Mouse (Mus musculus): ENCODE results near the gene Gatd1. TPM values are rescaled to one million over a fixed set of nuclear protein-coding genes. Genes with fewer than 3 reads are reported as not detected.
A peak's percentile ranks its signal among the peaks of the same experiment; 100 is the strongest.

The Gatd1 gene
- polyA plus RNA-seq, 1 experiment from 2014 or later = 49.2 TPM

DNA sequence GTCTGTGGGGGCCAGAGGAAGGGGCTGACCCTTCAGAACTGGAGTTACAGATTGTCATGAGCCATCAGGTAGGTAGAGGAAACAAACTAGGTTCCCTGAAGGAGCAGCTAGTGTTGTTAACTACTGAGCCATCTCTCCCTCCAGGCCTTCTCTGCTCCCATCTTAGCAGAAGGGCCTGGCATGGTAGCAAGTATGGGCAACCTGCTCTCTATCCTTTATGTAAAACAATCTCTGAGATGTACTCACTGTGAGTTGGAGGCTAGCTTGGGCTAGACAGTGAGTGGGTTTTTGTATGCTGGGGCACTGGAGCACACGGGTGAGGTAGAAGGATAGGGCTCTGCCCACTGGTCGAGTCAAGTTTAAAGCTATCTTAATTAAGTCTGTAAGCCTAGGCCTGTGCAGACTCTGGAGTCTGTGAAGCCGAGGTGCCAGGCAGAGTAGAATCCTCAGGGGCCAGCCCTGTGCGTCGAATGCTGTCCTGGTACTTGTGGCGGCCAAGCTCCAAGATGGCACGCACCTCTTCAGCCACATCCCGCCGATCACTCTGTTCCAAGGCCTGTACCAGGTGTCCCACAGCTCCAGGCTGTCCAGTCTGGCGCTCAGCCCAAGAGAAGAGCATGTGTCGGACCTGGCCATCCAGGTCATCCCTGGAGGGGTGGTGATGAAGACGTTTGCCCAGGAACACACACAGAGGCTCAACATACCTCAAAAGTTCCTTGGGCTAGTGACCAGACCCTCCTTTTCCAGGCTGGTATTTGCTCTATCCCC, 24.4 kb upstream of the Gatd1 start:
- DNase-seq (ENCODE audit: low spot score) (no peak), ATAC-seq (replicated peaks; ENCODE audit: low FRiP score, low TSS enrichment, low read depth) (no peak)
- peaks cover 42% of the 10 kb centered on the region for H3K36me3 ChIP-seq (ENCODE audit: control insufficient read depth, insufficient read depth, low read length)
- H3K9me3 ChIP-seq (ENCODE audit: control insufficient read depth, low read length) = no peaks in the 10 kb centered on the region
- H3K9ac ChIP-seq (ENCODE audit: low read length) = no peak overlapping the region
- H3K4me1 ChIP-seq (replicated peaks; ENCODE audit: control insufficient read depth, insufficient read depth, low read length) = peaks cover 42% of the 10 kb centered on the region
- no peak overlapping the region for H3K27ac ChIP-seq (ENCODE audit: low read depth)
- H3K4me3 ChIP-seq (ENCODE audit: low read depth, low read length) = no peak overlapping the region
- H3K4me2 ChIP-seq (ENCODE audit: low read length) = no peak overlapping the region
- 93% methylated on average over 12 of the region's 12 CpGs for WGBS
- H3K27me3 ChIP-seq (replicated peaks; ENCODE audit: control insufficient read depth, insufficient read depth, low read length) = no peaks in the 10 kb centered on the region

DNA sequence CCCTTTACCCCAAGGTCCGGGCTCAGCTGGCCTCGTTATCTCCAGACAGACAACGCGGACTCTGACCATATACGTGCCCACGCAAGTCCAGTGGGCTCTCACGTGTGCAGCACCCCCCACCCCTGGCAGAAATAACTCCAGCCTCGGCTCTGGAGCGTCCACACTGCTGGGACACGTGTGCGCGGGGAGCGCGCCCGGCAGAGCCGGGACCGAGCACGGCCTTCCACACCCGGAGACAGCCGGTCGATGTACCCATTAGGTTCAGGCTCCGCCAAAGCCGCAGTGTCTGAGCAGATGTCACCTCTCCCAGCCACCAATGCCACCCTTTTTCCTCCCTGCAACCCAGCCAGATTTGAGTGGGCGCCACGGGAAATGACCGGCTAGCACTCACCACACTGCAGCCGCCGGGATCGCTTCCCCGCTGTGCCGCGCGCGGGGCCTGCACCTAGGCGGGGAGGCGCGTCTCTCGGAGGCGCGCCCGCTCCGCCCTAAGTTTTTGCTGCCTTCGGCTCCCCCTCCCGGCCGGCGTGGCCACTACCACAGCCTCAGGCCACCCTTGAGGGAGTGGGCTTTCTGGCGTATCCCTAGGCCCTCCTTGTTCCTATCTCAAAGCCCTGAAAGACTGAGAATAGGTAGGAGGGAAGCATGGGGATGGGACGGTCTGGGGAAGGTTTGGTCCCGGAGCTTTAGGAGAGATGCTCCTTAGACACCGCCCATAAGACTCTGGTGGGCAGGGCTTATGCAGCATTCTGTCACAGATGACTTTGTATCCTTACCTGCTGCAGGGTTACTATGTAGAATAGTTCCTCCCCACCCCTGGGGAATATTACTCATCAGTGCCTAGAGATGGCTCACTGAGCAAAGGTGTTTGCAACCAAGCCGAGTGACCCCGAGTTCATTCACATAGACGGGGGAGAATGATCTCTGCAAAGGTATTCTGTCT, 23.5 kb upstream of the Gatd1 start, which contains the start of gene Slc25a22:
Slc25a22 (minus strand) TSS at position 715 of the 943 bp plus-strand sequence.
- Histone ChIP-seq H3K9ac (ENCODE audit: low read length) (peak within 1 kb of the TSS; percentile 66), H3K4me1 (replicated peaks; ENCODE audit: control insufficient read depth, insufficient read depth, low read length) (peaks cover 33% of the 10 kb centered on the region), H3K4me3 (ENCODE audit: low read depth, low read length) (peak within 1 kb of the TSS; percentile 63), H3K27me3 (replicated peaks; ENCODE audit: control insufficient read depth, insufficient read depth, low read length) (no peaks in the 10 kb centered on the region), H3K36me3 (ENCODE audit: control insufficient read depth, insufficient read depth, low read length) (peaks cover 51% of the 10 kb centered on the region), H3K9me3 (ENCODE audit: control insufficient read depth, low read length) (no peaks in the 10 kb centered on the region), H3K4me2 (ENCODE audit: low read length) (peak within 1 kb of the TSS; percentile 88), H3K27ac (ENCODE audit: low read depth) (peak within 1 kb of the TSS; percentile 51; the same call in 1 of the 2 replicates)
- DNase-seq (ENCODE audit: low spot score) (peak; percentile 92), ATAC-seq (replicated peaks; ENCODE audit: low FRiP score, low TSS enrichment, low read depth) (peak; percentile 76)
- WGBS = 5% methylated on average over 53 of the region's 53 CpGs

GRCm38 (mm10) chr7:141436523-141436892, 22.6 kb upstream of the Gatd1 start:
- H3K36me3 ChIP-seq (ENCODE audit: control insufficient read depth, insufficient read depth, low read length) = peaks cover 58% of the 10 kb centered on the region
- peak overlapping the region; percentile 63 for H3K4me3 ChIP-seq (ENCODE audit: low read depth, low read length)
- H3K27ac ChIP-seq (ENCODE audit: low read depth) = no peak overlapping the region
- no peaks in the 10 kb centered on the region for H3K9me3 ChIP-seq (ENCODE audit: control insufficient read depth, low read length)
- ATAC-seq (replicated peaks; ENCODE audit: low FRiP score, low TSS enrichment, low read depth) (no peak), DNase-seq (ENCODE audit: low spot score) (no peak)
- peak overlapping the region; percentile 66 for H3K9ac ChIP-seq (ENCODE audit: low read length)
- H3K27me3 ChIP-seq (replicated peaks; ENCODE audit: control insufficient read depth, insufficient read depth, low read length) = no peaks in the 10 kb centered on the region
- H3K4me1 ChIP-seq (replicated peaks; ENCODE audit: control insufficient read depth, insufficient read depth, low read length) = peaks cover 32% of the 10 kb centered on the region
- peak overlapping the region; percentile 88 for H3K4me2 ChIP-seq (ENCODE audit: low read length)
- WGBS = 49% methylated on average over 2 of the region's 2 CpGs

DNA sequence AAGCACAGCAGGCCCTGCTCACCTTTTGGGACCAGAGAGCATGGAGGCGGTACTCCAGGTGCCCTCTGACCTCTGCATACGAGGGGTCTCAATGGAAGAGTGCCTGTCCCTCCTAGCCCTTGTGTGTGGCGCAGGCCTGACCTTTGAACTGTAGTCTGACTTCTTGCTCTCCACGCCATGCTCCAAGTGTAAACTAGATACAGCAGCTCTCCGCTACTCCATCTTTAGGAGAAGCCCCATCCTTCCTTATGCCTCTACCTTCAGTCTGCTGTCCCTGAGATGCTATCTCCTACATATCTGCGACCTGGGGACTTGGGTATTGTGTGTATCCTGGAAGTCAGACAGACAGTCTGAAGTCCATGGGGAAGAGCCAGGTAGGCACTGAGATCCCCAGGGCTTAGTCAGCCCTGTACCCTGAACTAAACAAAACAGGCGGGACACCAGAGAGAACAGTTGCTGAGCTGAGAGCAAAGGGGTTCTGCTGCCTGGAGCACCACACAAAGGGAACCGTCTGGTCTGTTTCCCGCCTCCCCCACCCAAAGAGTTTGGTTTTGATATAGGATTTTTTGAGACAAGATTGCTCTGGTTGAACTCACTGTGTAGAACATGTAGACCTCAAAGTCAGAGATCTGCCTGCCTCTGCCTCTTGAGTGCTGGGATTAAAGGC, 22.1 kb upstream of the Gatd1 start:
- no peaks in the 10 kb centered on the region for H3K27me3 ChIP-seq (replicated peaks; ENCODE audit: control insufficient read depth, insufficient read depth, low read length)
- DNase-seq (ENCODE audit: low spot score) (no peak), ATAC-seq (replicated peaks; ENCODE audit: low FRiP score, low TSS enrichment, low read depth) (no peak)
- H3K27ac ChIP-seq (ENCODE audit: low read depth) = no peak overlapping the region
- H3K4me2 ChIP-seq (ENCODE audit: low read length) = peak overlapping the region; percentile 88
- WGBS = 82% methylated on average over 9 of the region's 9 CpGs
- H3K4me3 ChIP-seq (ENCODE audit: low read depth, low read length) = no peak overlapping the region
- peaks cover 58% of the 10 kb centered on the region for H3K36me3 ChIP-seq (ENCODE audit: control insufficient read depth, insufficient read depth, low read length)
- H3K9ac ChIP-seq (ENCODE audit: low read length) = no peak overlapping the region
- H3K4me1 ChIP-seq (replicated peaks; ENCODE audit: control insufficient read depth, insufficient read depth, low read length) = peaks cover 32% of the 10 kb centered on the region
- no peaks in the 10 kb centered on the region for H3K9me3 ChIP-seq (ENCODE audit: control insufficient read depth, low read length)

GRCm38 (mm10) chr7:141435129-141435855, 21.4 kb upstream of the Gatd1 start:
- Histone ChIP-seq H3K27ac (ENCODE audit: low read depth) (peak overlapping the region; percentile 23; the same call in 1 of the 2 replicates), H3K9me3 (ENCODE audit: control insufficient read depth, low read length) (no peaks in the 10 kb centered on the region), H3K4me1 (replicated peaks; ENCODE audit: control insufficient read depth, insufficient read depth, low read length) (peaks cover 28% of the 10 kb centered on the region), H3K36me3 (ENCODE audit: control insufficient read depth, insufficient read depth, low read length) (peaks cover 60% of the 10 kb centered on the region), H3K27me3 (replicated peaks; ENCODE audit: control insufficient read depth, insufficient read depth, low read length) (no peaks in the 10 kb centered on the region), H3K4me2 (ENCODE audit: low read length) (peak overlapping the region; percentile 88), H3K4me3 (ENCODE audit: low read depth, low read length) (peak overlapping the region; percentile 46), H3K9ac (ENCODE audit: low read length) (peak overlapping the region; percentile 45; the same call in 1 of the 2 replicates)
- ATAC-seq (replicated peaks; ENCODE audit: low FRiP score, low TSS enrichment, low read depth) = 0 out of 2 replicates have a peak, but pooled peaks have one; percentile 22
- peak; percentile 82 for DNase-seq (ENCODE audit: low spot score)
- WGBS = 6% methylated on average over 17 of the region's 17 CpGs

DNA sequence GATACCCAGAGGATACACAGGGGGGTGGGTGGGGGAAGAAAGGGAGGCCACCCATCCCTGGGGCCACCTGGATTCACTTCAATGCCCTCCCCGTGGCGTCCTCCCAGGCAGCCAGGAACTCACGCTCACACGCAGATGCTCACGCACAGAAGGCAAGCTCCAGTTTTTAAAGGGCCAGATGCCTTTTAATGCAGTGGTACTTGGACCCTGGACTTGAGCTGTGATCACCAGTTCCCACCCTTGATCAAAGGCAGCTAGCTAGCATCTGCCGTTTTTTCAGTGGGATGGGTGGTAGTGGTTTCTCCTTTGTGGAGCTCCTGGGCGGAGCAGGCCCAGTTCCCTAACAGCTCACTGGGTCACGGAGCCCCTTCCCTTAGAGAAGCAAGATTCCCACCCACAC, 20.5 kb upstream of the Gatd1 start:
- DNase-seq (ENCODE audit: low spot score) (peak; percentile 65), ATAC-seq (replicated peaks; ENCODE audit: low FRiP score, low TSS enrichment, low read depth) (no peak)
- H3K27me3 ChIP-seq (replicated peaks; ENCODE audit: control insufficient read depth, insufficient read depth, low read length) = no peaks in the 10 kb centered on the region
- peaks cover 54% of the 10 kb centered on the region for H3K36me3 ChIP-seq (ENCODE audit: control insufficient read depth, insufficient read depth, low read length)
- H3K9me3 ChIP-seq (ENCODE audit: control insufficient read depth, low read length) = no peaks in the 10 kb centered on the region
- 23% methylated on average over 8 of the region's 8 CpGs for WGBS
- H3K9ac ChIP-seq (ENCODE audit: low read length) = peak overlapping the region; percentile 45
- H3K4me2 ChIP-seq (ENCODE audit: low read length) = peak overlapping the region; percentile 88
- H3K4me1 ChIP-seq (replicated peaks; ENCODE audit: control insufficient read depth, insufficient read depth, low read length) = peaks cover 28% of the 10 kb centered on the region
- peak overlapping the region; percentile 23; the same call in 1 of the 2 replicates for H3K27ac ChIP-seq (ENCODE audit: low read depth)
- H3K4me3 ChIP-seq (ENCODE audit: low read depth, low read length) = peak overlapping the region; percentile 46

GRCm38 (mm10) chr7:141433517-141434400, 19.8 kb upstream of the Gatd1 start:
- Histone ChIP-seq H3K9ac (ENCODE audit: low read length) (peak overlapping the region; percentile 45), H3K27me3 (replicated peaks; ENCODE audit: control insufficient read depth, insufficient read depth, low read length) (no peaks in the 10 kb centered on the region), H3K4me1 (replicated peaks; ENCODE audit: control insufficient read depth, insufficient read depth, low read length) (peaks cover 30% of the 10 kb centered on the region), H3K4me2 (ENCODE audit: low read length) (peak overlapping the region; percentile 88), H3K27ac (ENCODE audit: low read depth) (no peak overlapping the region), H3K36me3 (ENCODE audit: control insufficient read depth, insufficient read depth, low read length) (peaks cover 47% of the 10 kb centered on the region), H3K4me3 (ENCODE audit: low read depth, low read length) (peak overlapping the region; percentile 46), H3K9me3 (ENCODE audit: control insufficient read depth, low read length) (no peaks in the 10 kb centered on the region)
- DNase-seq (ENCODE audit: low spot score) (no peak), ATAC-seq (replicated peaks; ENCODE audit: low FRiP score, low TSS enrichment, low read depth) (no peak)
- WGBS = 73% methylated on average over 15 of the region's 15 CpGs

All from intestine, embryonic 14.5 days (tissue).